Mouse (Mus musculus) midbrain, embryonic 14.5 days (tissue): ENCODE data around the gene Gstm4. TPM values are rescaled to one million over a fixed set of nuclear protein-coding genes. Genes with fewer than 3 reads are reported as not detected.
A peak's percentile ranks its signal among the peaks of the same experiment; 100 is the strongest.

ENCODE experiments used
- ATAC-seq: fragments of 200-750 bp; cut with Nextera tagmentation; 2 replicates; pipeline ENCODE4 v1.8.0; 2017; ENCODE audit warnings: moderate number of reproducible peaks, moderate library complexity; ENCODE audit not compliant: low FRiP score, low TSS enrichment
- DNase-seq: peaks from one replicate; pipeline ENCODE4 v3.0.0-alpha.2; 2015
- H3K27ac ChIP-seq: fragments of 300-500 bp; sonication (generic); replicated peaks from 2 replicates; pipeline ENCODE4 v1.5.1; 2014; ENCODE audit warnings: mild to moderate bottlenecking, low read depth, low read length, moderate library complexity
- H3K27me3 ChIP-seq: fragments of 300-500 bp; sonication (generic); 2 replicates; pipeline ENCODE4 v1.6.1; 2014; ENCODE audit warnings: low read length, control low read depth, mixed read lengths; ENCODE audit not compliant: control insufficient read depth, insufficient read depth
- H3K36me3 ChIP-seq: fragments of 300-500 bp; sonication (generic); 2 replicates; pipeline ENCODE4 v1.6.1; 2014; ENCODE audit warnings: low read length, control low read depth; ENCODE audit not compliant: control insufficient read depth, insufficient read depth
- H3K4me1 ChIP-seq: fragments of 300-500 bp; sonication (generic); 2 replicates; pipeline ENCODE4 v1.6.1; 2014; ENCODE audit warnings: mild to moderate bottlenecking, antibody characterized with exemption, low read length, control low read depth; ENCODE audit not compliant: control insufficient read depth, insufficient read depth
- H3K4me2 ChIP-seq: fragments of 300-500 bp; sonication (generic); 2 replicates; pipeline ENCODE4 v1.6.1; 2014; ENCODE audit warnings: mild to moderate bottlenecking, low read length, moderate library complexity
- H3K4me3 ChIP-seq: fragments of 300-500 bp; sonication (generic); replicated peaks from 2 replicates; pipeline ENCODE4 v1.5.1; 2014; ENCODE audit warnings: low read depth, low read length
- H3K9ac ChIP-seq: fragments of 300-500 bp; sonication (generic); replicated peaks from 2 replicates; pipeline ENCODE4 v1.6.1; 2014; ENCODE audit warnings: mild to moderate bottlenecking, low read length, moderate library complexity
- H3K9me3 ChIP-seq: fragments of 300-500 bp; sonication (generic); 2 replicates; pipeline ENCODE4 v1.6.1; 2016; ENCODE audit warnings: low read length, control low read depth, mixed read lengths; ENCODE audit not compliant: control insufficient read depth
- WGBS: fragments of 180-500 bp; shearing (Covaris S2); extraction: QIAGEN DNeasy Blood & Tissue Kit; methylation state at CpG from one replicate; pipeline ENCODE4 v1.1.7; 2014; 5-methylcytosine and 5-hydroxymethylcytosine counted together
- polyA plus RNA-seq: library from polyadenylated mRNA; unstranded; fragments of >200 nt; fragmentation: Nextera tagmentation; extraction: Ambion mirVana; gene quantifications from 2 replicates; pipeline ENCODE4 v1.2.1, GENCODE M21; 2014

Gene Gstm4
- polyA plus RNA-seq, 1 experiment from 2014 or later = 17.5 TPM

DNA sequence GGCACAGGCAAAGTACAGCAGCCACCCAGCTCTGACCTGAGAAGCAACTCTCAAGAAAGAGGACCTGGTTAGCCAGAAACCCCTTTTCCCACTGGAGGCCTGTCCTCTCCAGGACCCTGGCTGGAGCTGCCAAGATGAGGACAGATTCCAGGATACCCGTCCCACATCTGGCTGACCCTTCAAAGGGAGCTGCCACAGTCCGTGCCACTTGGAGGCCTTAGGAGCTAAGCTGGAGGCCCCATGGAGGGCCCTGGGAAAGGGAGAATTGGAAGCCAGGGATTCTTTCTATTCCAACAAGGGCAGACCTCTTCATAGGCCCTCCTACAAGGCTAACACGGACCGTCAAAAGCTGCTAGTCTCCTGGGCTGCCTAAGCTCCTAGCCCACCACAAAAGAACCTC is 37.0 kb upstream of the Gstm4 start:
- DNase-seq = no peak
- peak overlapping the region; percentile 37 for H3K4me2 ChIP-seq
- no peaks in the 10 kb centered on the region for H3K9me3 ChIP-seq
- 42% methylated on average over 4 of the region's 4 CpGs for WGBS
- no peaks in the 10 kb centered on the region for H3K27me3 ChIP-seq
- H3K4me1 ChIP-seq = peaks cover 43% of the 10 kb centered on the region
- no peak overlapping the region for H3K4me3 ChIP-seq
- H3K9ac ChIP-seq = peak overlapping the region; percentile 34; the same call in 1 of the 2 replicates
- H3K27ac ChIP-seq = 0 out of 2 replicates have a peak overlapping the region, but pooled peaks have one; percentile 37
- ATAC-seq = no peak
- peaks cover 30% of the 10 kb centered on the region for H3K36me3 ChIP-seq

DNA sequence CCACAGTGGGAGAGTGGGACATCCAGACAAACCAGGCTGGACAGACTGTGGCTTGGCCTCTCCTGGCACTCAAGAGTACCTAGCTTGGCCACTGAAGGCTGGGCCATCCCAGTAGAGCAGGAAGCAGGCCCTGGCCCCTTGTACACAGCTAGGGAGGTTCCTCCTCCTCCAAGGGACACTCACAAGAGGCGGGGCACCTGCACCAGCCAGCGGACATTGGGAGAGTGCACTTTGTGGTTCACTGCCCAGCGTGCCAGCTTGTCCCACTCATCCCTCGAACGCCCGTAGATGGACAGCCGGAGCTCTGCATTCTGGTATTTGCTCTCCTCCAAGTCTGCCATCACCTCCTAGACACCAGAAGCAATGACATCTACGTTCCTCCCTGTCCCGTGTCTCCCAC is 32.1 kb upstream of the Gstm4 start:
- peaks cover 57% of the 10 kb centered on the region for H3K36me3 ChIP-seq
- ATAC-seq (no peak), DNase-seq (no peak)
- no peaks in the 10 kb centered on the region for H3K27me3 ChIP-seq
- no peak overlapping the region for H3K9ac ChIP-seq
- H3K4me2 ChIP-seq = no peak overlapping the region
- no peaks in the 10 kb centered on the region for H3K9me3 ChIP-seq
- H3K4me3 ChIP-seq = no peak overlapping the region
- WGBS = 95% methylated on average over 9 of the region's 9 CpGs
- peaks cover 4% of the 10 kb centered on the region for H3K4me1 ChIP-seq
- H3K27ac ChIP-seq = no peak overlapping the region

DNA sequence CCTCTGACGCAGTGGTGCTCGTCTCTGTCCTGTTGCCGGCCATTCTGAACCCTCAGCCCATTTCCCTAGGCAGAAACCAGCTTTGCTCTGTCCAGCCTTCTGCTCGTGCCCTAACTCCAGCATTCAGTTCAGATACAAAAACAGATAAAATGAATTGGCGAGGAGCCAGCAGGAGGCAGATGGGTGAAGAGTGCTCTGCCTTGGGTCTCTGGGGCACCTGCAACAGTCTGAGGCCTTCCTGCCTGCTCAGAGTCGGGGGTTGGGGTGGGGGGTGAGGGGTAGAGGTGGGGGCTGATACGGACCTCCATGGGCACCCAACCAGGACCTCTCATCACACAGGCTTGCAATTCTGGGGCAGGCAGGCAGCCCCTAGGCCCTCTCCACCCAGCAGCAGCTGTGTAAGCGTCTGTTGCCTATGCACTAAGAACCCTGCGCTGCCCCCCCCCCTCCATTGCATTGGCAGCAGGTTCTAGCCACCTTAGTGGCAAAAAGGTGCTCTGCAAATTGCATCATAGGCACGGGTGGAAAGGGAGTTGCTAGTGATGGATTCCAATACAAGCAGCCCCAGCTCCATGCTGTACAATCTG is 28.4 kb upstream of the Gstm4 start:
- 60% methylated on average over 10 of the region's 10 CpGs for WGBS
- no peak overlapping the region for H3K4me2 ChIP-seq
- no peak for ATAC-seq
- no peaks in the 10 kb centered on the region for H3K27me3 ChIP-seq
- no peak overlapping the region for H3K4me3 ChIP-seq
- H3K36me3 ChIP-seq = peaks cover 41% of the 10 kb centered on the region
- DNase-seq = peak; percentile 50
- no peak overlapping the region; the same call in 1 of the 2 replicates for H3K27ac ChIP-seq
- H3K9ac ChIP-seq = no peak overlapping the region
- H3K4me1 ChIP-seq = no peaks in the 10 kb centered on the region
- no peaks in the 10 kb centered on the region for H3K9me3 ChIP-seq

DNA sequence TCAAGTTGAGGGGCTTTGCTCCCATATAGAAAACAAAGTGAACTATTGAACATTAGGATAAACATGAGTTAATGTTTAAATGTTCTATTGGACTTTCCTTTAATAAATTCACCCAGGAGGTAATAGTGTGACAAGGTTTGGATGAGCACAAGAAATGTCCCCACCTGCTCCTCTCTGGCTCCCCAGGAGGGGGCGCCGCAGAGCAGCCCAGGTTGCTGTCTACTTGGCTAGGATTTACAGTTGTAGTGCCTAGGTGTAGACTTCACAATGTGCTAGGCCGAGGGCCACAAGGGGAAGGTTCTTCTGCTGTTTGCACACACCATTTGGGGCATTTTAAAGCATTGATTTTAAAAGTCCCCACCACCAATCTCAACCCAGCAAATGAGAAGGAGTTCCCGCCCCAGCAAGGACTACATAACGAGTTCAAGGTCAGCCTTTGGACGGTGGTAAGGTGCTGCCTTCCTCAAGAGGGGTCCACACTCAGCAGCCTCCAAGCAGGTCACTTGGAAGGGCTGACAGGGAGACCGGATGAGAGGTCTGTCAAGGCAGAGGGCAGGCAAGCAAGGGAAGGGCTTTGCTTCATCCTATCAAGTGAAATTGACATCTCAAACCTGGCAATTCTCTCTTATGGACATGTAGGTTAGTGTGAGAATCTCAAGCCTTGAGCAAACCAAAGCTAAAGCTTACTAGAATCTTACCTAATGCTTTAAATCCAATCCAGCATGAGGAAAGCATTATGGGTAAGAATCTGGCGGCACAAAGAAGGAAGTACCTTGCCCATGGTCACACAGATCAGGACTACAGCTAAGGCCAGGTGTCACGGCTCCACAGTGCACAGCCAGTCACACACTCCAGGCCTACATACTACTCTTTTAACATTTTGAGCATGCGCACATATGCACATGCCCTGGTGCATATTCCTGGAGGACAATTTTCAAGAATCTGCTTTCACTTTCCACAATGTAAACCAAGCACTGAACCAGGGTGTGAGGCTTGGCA is 25.9 kb upstream of the Gstm4 start:
- Histone ChIP-seq H3K4me3 (no peak overlapping the region), H3K27ac (no peak overlapping the region), H3K36me3 (peaks cover 16% of the 10 kb centered on the region), H3K27me3 (no peaks in the 10 kb centered on the region), H3K4me1 (no peaks in the 10 kb centered on the region), H3K9me3 (no peaks in the 10 kb centered on the region), H3K4me2 (no peak overlapping the region), H3K9ac (no peak overlapping the region)
- 70% methylated on average over 10 of the region's 10 CpGs for WGBS
- ATAC-seq (no peak), DNase-seq (peak; percentile 64)

DNA sequence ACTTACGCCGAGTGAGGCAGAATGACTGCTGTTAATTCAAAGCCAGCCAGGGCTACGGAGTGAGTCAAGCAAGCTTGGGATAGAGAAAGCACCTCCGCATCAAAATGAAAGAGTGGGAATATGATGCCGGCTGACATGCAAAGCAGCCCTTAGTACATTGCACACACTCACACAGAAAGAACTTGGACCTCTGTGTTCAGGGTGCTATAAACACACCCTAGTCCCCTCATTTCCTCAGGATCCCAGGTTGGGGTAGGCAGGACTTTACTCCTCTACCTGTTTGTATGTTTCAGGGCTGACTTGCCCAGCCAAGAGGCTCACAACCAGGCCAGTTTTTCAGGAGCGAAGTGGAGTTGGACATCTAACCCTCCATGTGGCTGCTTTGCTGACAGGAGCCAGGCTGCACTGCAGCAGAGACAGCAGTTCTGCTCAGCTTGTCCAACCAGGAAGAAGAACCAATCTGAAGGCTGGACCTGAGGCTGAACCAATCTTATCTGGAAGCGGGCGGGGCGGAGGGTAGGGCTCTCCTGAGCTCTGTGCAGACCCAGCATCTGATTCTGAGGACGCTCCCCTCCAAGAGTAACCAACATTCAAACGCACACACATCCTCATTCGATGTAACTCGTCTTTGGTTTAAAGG is 24.7 kb upstream of the Gstm4 start:
- Histone ChIP-seq H3K27ac (no peak overlapping the region), H3K4me2 (no peak overlapping the region), H3K4me3 (no peak overlapping the region), H3K9me3 (no peaks in the 10 kb centered on the region), H3K9ac (no peak overlapping the region), H3K36me3 (peaks cover 3% of the 10 kb centered on the region), H3K27me3 (no peaks in the 10 kb centered on the region), H3K4me1 (no peaks in the 10 kb centered on the region)
- ATAC-seq = no peak
- no peak for DNase-seq
- WGBS = 79% methylated on average over 13 of the region's 13 CpGs

DNA sequence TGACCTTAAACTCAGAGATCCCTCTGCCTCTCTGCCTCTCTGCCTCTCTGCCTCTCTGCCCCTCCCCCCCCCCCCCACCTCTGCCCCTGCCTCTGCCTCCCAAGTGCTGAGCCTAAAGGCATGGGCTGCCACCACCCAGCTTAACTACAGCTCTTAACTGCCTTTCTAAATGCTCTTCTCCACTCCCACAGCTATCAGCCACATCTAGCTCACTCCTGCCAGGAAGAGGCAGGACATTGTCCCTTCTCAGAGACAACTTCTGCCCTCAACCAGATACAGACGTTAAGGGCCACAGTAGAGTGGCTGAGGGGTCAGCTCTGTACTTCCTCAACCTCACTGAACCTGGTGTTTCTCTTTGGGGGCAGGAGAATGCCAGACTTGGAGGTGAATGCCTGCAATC is 24.1 kb upstream of the Gstm4 start:
- Histone ChIP-seq H3K4me1 (no peaks in the 10 kb centered on the region), H3K36me3 (no peaks in the 10 kb centered on the region; the same call in 1 of the 2 replicates), H3K9ac (no peak overlapping the region), H3K9me3 (no peaks in the 10 kb centered on the region), H3K27ac (no peak overlapping the region), H3K4me3 (no peak overlapping the region), H3K27me3 (no peaks in the 10 kb centered on the region), H3K4me2 (no peak overlapping the region)
- DNase-seq = no peak
- no peak for ATAC-seq
- 42% methylated on average over 1 of the region's 1 CpGs for WGBS

DNA sequence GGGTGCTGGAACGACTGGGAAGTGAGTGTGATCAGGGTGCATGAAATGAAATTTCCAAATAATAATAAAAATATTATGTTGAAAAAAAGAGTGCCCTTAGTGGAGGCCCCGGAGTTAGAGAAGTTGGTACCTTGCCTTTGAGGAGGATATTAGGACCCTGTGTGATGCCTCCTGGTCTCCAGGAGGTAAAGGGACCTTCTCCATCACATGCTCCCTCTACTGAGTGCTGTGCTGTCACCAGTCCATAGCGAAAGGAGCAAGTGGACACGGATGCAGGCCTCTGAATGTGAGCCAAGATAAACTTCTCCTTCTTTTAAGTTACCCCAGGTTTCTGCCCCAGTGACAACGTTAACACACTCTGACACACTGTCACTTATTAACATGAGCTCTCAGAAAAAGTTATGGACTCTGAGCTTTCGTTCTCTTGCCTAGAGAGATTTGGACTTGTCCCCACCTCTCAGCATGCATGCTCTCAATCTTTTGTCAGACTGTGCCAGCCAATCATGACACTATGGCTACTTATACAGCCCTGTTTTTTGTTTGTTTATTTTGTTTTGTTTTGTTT is 22.8 kb upstream of the Gstm4 start:
- Histone ChIP-seq H3K36me3 (no peaks in the 10 kb centered on the region; the same call in 1 of the 2 replicates), H3K4me3 (no peak overlapping the region), H3K27ac (no peak overlapping the region), H3K4me1 (no peaks in the 10 kb centered on the region), H3K9ac (no peak overlapping the region), H3K9me3 (no peaks in the 10 kb centered on the region), H3K27me3 (no peaks in the 10 kb centered on the region), H3K4me2 (no peak overlapping the region)
- no peak for DNase-seq
- 70% methylated on average over 6 of the region's 6 CpGs for WGBS
- ATAC-seq = no peak

DNA sequence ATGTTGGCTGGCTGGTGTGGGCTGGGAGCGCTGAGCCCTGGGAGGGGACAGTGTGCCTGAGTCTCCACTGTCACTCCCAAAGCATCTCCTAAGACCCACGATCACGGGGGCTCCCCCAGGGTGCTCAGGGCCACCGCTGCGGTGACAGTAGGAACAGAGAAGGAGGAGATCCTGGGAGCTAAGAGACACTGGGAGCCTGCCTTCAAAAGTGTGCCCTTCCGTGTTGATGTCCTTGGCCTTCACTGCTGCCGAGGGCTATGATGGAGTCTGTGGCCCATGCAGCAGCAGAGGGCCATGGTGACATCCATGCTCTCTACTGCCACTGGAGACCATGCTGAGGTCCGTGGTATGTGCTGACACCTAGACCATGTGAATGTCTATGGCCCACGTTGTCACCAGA is 20.9 kb upstream of the Gstm4 start:
- Histone ChIP-seq H3K4me2 (no peak overlapping the region), H3K27me3 (no peaks in the 10 kb centered on the region), H3K27ac (no peak overlapping the region), H3K4me1 (no peaks in the 10 kb centered on the region), H3K9ac (no peak overlapping the region), H3K36me3 (no peaks in the 10 kb centered on the region), H3K9me3 (no peaks in the 10 kb centered on the region), H3K4me3 (no peak overlapping the region)
- DNase-seq = no peak
- WGBS = 82% methylated on average over 9 of the region's 9 CpGs
- ATAC-seq = no peak
